Mouse (Mus musculus) spleen, postnatal 14 days (tissue): ENCODE data around the gene Chek1.

ENCODE experiments used
- DNase-seq, 2 experiments: peaks; one replicate each; pipeline ENCODE4 v3.0.0; 2021 to 2022; ENCODE audit warnings: low spot score in 2 of 2

The Chek1 gene

DNA sequence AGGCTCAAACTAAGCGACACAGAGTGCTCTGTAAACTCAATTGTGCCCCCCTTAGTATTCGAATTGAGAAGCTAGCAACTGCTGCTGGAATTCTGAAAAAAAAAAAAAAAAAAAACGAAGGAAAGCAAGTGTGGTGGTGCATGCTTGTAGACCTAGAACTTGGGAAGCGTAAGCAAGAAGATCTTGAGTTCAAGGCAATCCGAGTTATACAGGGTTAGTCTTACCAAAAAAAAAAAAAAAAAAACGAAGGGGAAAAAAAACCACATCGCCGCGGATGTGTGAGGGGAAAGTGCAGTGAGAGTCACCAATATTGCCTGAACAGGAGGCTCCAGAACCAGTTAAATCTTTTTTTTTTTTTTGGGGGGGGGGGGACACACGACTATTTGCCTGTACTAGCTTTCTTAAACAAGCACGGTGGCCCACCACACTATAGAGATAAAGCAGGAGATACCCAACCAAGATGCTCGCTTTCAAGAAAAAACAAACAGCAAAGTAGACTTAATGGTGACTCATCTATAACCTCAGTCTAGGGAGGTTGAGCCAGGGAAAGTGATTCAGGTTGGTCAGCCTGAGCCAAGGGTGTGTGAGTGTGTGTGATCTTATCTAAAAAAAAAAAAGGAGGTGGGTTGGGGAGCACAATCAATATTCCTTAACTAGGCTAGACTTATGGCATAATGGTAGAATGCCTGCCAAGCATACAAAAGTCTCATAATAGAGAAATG lies at the start of gene Chek1:
Chek1 (minus strand) TSS at position 32 of the 722 bp plus-strand sequence.
- DNase-seq, result no peak

- DNase-seq, result no peak
Observed at GRCm38 (mm10) chr9:36769048-36769413, 42.2 kb upstream of the Chek1 start.

GRCm38 (mm10) chr9:36768156-36769047 lies 41.5 kb upstream of the Chek1 start:
- DNase-seq, result peak; percentile 21 to 29

GRCm38 (mm10) chr9:36767203-36768143 lies 40.6 kb upstream of the Chek1 start, which contains the start of gene Stt3a:
Gene Stt3a (minus strand): TSS chr9:36767679.
- peak; percentile 88 to 94 for DNase-seq

GRCm38 (mm10) chr9:36764378-36764777 lies 37.5 kb upstream of the Chek1 start:
- no peak for DNase-seq

GRCm38 (mm10) chr9:36726131-36727033 lies 483 bp downstream of the Chek1 start:
- DNase-seq, result peak; percentile 77 to 88

- no peak for DNase-seq
Observed at GRCm38 (mm10) chr9:36716624-36717023, 10.2 kb downstream of the Chek1 start.

DNA sequence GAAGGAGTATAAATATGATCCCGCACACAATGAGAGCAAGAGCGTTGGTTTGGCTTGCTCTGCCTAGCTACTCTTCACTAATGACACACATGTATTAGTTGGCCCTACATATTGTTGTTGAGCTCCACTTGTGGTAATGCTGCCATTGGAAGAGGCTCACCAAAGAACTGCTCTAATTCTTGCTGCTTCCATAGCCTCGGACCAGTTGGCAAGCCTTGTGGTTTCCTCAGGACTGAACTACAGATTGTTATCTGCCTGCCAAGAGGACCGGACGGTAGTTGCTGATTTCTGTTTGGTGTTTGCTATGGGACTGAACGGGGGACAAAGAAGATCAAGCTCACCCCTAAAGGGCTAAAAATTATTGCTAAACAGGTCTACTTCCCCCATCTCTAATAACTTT lies 19.6 kb downstream of the Chek1 start:
- no peak for DNase-seq

GRCm38 (mm10) chr9:36705923-36706322 lies 20.9 kb downstream of the Chek1 start:
- DNase-seq, result no peak

- no peak for DNase-seq
Observed at GRCm38 (mm10) chr9:36694276-36694675, 32.6 kb downstream of the Chek1 start.

DNA sequence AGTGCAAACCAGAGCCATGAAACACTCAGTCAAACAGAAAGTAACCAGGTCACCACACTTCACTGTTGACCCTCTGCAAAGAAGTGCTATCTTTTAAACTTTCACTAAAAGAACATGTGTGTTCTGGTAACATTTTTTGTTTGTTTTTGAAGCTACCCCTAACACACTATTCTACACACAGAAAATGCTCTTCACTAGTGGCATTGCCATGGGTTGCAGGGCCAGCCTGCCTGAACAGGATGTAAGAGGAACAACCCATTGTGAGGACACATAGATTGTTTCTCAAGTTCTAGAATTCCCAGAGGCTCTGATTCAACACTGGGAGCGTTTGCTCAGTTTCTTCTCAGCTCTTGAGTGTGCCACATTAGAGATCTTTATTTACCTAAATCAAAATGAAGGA lies 33.9 kb downstream of the Chek1 start, which contains the start of gene Acrv1:
Acrv1 (plus strand) TSS at position 301 of the 400 bp plus-strand sequence.
- no peak for DNase-seq

DNA sequence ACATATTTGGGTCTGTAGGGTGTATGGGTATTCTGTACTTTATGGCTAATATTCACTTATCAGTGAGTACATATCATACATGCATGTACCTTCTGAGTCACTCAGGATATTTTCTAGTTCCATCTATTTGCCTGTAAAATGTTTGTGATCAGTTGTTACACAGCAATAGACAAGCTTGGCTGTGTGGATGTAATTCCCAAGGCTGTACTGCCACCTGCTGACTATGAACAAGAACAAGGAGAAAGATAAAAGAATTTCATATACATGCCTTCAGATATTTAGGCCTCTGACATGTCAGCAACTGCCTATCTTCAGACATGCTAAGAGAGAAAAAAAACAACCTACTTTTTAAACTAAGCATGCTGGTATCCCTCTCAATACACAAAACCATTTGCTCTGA lies 39.5 kb downstream of the Chek1 start:
- DNase-seq, result no peak

DNA sequence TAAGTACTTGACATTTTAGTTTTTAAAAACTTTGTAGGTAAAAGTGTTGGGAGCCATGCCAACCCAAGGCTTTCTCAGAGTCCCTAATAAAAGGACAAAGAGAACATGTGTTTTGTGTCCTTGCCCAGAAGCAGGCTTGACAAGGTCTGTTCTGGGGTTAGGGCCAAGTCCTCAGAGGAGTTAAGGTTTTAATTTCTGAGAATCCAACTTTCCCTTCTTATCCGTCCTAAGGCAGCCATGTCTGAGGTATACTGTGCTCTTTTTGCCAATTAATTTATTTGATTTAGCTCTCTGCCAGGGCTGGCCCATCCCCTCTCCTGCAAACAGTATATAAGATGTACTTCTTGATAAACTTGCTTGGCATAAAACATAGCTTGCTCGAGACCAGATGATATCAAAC lies 45.4 kb downstream of the Chek1 start:
- DNase-seq, result no peak
